Mouse (Mus musculus) kidney, embryonic 16.5 days (tissue): Measurements from ENCODE around the gene Sept12. TPM values are rescaled to one million over a fixed set of nuclear protein-coding genes. Genes with fewer than 3 reads are reported as not detected.

ENCODE experiments used
- ATAC-seq: fragments of 200-750 bp; cut with Nextera tagmentation; 2 replicates; pipeline ENCODE4 v1.8.0; 2017; ENCODE audit warnings: moderate TSS enrichment; ENCODE audit not compliant: low FRiP score, low TSS enrichment
- H3K27ac ChIP-seq: fragments of 300-500 bp; sonication (generic); 2 replicates; pipeline ENCODE4 v1.5.1; 2014; ENCODE audit warnings: low read length
- H3K27me3 ChIP-seq: fragments of 300-500 bp; sonication (generic); 2 replicates; pipeline ENCODE4 v1.6.1; 2014; ENCODE audit warnings: low read length, control low read depth, mixed read lengths; ENCODE audit not compliant: insufficient read depth
- H3K36me3 ChIP-seq: fragments of 300-500 bp; sonication (generic); 2 replicates; pipeline ENCODE4 v1.6.1; 2014; ENCODE audit warnings: low read length, control low read depth, mixed read lengths; ENCODE audit not compliant: insufficient read depth
- H3K4me1 ChIP-seq: fragments of 300-500 bp; sonication (generic); 2 replicates; pipeline ENCODE4 v1.6.1; 2014; ENCODE audit warnings: low read length, control low read depth, mixed read lengths; ENCODE audit not compliant: insufficient read depth
- H3K4me2 ChIP-seq: fragments of 300-500 bp; sonication (generic); replicated peaks from 2 replicates; pipeline ENCODE4 v1.6.1; 2014; ENCODE audit warnings: low read depth, low read length
- H3K4me3 ChIP-seq: fragments of 300-500 bp; sonication (generic); 2 replicates; pipeline ENCODE4 v1.5.1; 2014; ENCODE audit warnings: mild to moderate bottlenecking, low read length
- H3K9ac ChIP-seq: fragments of 300-500 bp; sonication (generic); replicated peaks from 2 replicates; pipeline ENCODE4 v1.6.1; 2014; ENCODE audit warnings: low read length
- H3K9me3 ChIP-seq: fragments of 300-500 bp; sonication (generic); 2 replicates; pipeline ENCODE4 v1.6.1; 2016; ENCODE audit warnings: low read length, control low read depth
- WGBS: fragments of 180-500 bp; shearing (Covaris S2); extraction: QIAGEN DNeasy Blood & Tissue Kit; methylation state at CpG from one replicate; pipeline ENCODE4 v1.1.7; 2014; 5-methylcytosine and 5-hydroxymethylcytosine counted together
- polyA plus RNA-seq: library from polyadenylated mRNA; unstranded; fragments of >200 nt; fragmentation: Nextera tagmentation; extraction: Ambion mirVana; gene quantifications from 2 replicates; pipeline ENCODE4 v1.2.1, GENCODE M21; 2015

The Sept12 gene
- polyA plus RNA-seq: 0.06 TPM in 1 of 2 replicates, not detected in the other

GRCm38 (mm10) chr16:4997553-4997952 lies at the start of gene Sept12:
Sept12 (minus strand) TSS chr16:4997852.
- Histone ChIP-seq H3K4me1 (0 out of 2 replicates have a peak, but pooled peaks cover 2% of the 10 kb centered on the region), H3K9me3 (no peaks in the 10 kb centered on the region), H3K4me3 (no peak within 1 kb of the TSS), H3K9ac (no peak within 1 kb of the TSS), H3K27me3 (no peaks in the 10 kb centered on the region), H3K4me2 (no peak within 1 kb of the TSS), H3K27ac (no peak within 1 kb of the TSS), H3K36me3 (no peaks in the 10 kb centered on the region)
- peak; percentile 46; the same call in 1 of the 2 replicates for ATAC-seq
- 4% methylated on average over 2 of the region's 3 CpGs for WGBS

GRCm38 (mm10) chr16:5045322-5045721 lies 47.7 kb upstream of the Sept12 start:
- Histone ChIP-seq H3K36me3 (peaks cover 52% of the 10 kb centered on the region), H3K4me3 (no peak overlapping the region), H3K9me3 (no peaks in the 10 kb centered on the region), H3K27me3 (no peaks in the 10 kb centered on the region), H3K9ac (no peak overlapping the region), H3K4me2 (no peak overlapping the region), H3K27ac (no peak overlapping the region), H3K4me1 (peaks cover 9% of the 10 kb centered on the region)
- WGBS: 96% methylated on average over 3 of the region's 3 CpGs
- no peak for ATAC-seq

- WGBS: 79% methylated on average over 5 of the region's 5 CpGs
- Histone ChIP-seq H3K4me2 (no peak overlapping the region), H3K9me3 (no peaks in the 10 kb centered on the region), H3K27me3 (no peaks in the 10 kb centered on the region), H3K27ac (no peak overlapping the region), H3K36me3 (peaks cover 72% of the 10 kb centered on the region), H3K4me1 (no peaks in the 10 kb centered on the region), H3K9ac (no peak overlapping the region), H3K4me3 (no peak overlapping the region)
- ATAC-seq: no peak
Observed at GRCm38 (mm10) chr16:5036649-5037234, 39.1 kb upstream of the Sept12 start.

- no peak overlapping the region for H3K4me2 ChIP-seq
- no peaks in the 10 kb centered on the region for H3K4me1 ChIP-seq
- no peaks in the 10 kb centered on the region for H3K27me3 ChIP-seq
- peaks cover 73% of the 10 kb centered on the region for H3K36me3 ChIP-seq
- no peaks in the 10 kb centered on the region for H3K9me3 ChIP-seq
- no peak overlapping the region for H3K9ac ChIP-seq
- WGBS: 97% methylated on average over 3 of the region's 3 CpGs
- ATAC-seq: no peak
- H3K27ac ChIP-seq: no peak overlapping the region
- H3K4me3 ChIP-seq: no peak overlapping the region
Observed at GRCm38 (mm10) chr16:5035591-5035990, 37.9 kb upstream of the Sept12 start.

GRCm38 (mm10) chr16:5029847-5030246 lies 32.2 kb upstream of the Sept12 start:
- no peak overlapping the region for H3K9ac ChIP-seq
- H3K9me3 ChIP-seq: no peaks in the 10 kb centered on the region
- 70% methylated on average over 2 of the region's 2 CpGs for WGBS
- no peaks in the 10 kb centered on the region for H3K4me1 ChIP-seq
- H3K4me2 ChIP-seq: no peak overlapping the region
- no peak for ATAC-seq
- no peak overlapping the region for H3K4me3 ChIP-seq
- peaks cover 89% of the 10 kb centered on the region for H3K36me3 ChIP-seq
- no peaks in the 10 kb centered on the region for H3K27me3 ChIP-seq
- H3K27ac ChIP-seq: no peak overlapping the region

- Histone ChIP-seq H3K9ac (no peak overlapping the region), H3K9me3 (no peaks in the 10 kb centered on the region), H3K4me3 (no peak overlapping the region), H3K4me1 (no peaks in the 10 kb centered on the region), H3K27ac (no peak overlapping the region), H3K4me2 (no peak overlapping the region), H3K36me3 (peaks cover 89% of the 10 kb centered on the region), H3K27me3 (no peaks in the 10 kb centered on the region)
- WGBS: 95% methylated on average over 3 of the region's 3 CpGs
- ATAC-seq: no peak
Observed at GRCm38 (mm10) chr16:5024021-5024420, 26.4 kb upstream of the Sept12 start.

- no peaks in the 10 kb centered on the region for H3K9me3 ChIP-seq
- peaks cover 45% of the 10 kb centered on the region for H3K36me3 ChIP-seq
- H3K4me3 ChIP-seq: no peak overlapping the region
- H3K27ac ChIP-seq: no peak overlapping the region
- H3K4me2 ChIP-seq: no peak overlapping the region
- no peak overlapping the region for H3K9ac ChIP-seq
- WGBS: 85% methylated on average over 4 of the region's 4 CpGs
- ATAC-seq: no peak
- peaks cover 13% of the 10 kb centered on the region for H3K4me1 ChIP-seq
- H3K27me3 ChIP-seq: no peaks in the 10 kb centered on the region
Observed at GRCm38 (mm10) chr16:5014578-5014977, 16.9 kb upstream of the Sept12 start.

- Histone ChIP-seq H3K4me2 (peak within 1 kb of the TSS; percentile 90), H3K27ac (peak within 1 kb of the TSS; percentile 78), H3K9ac (peak within 1 kb of the TSS; percentile 75), H3K36me3 (peaks cover 32% of the 10 kb centered on the region), H3K9me3 (no peaks in the 10 kb centered on the region), H3K4me3 (peak within 1 kb of the TSS; percentile 78), H3K27me3 (no peaks in the 10 kb centered on the region), H3K4me1 (peaks cover 13% of the 10 kb centered on the region)
- ATAC-seq: peak; percentile 99
- under 1% methylated on average over 62 of the region's 63 CpGs for WGBS
Observed at GRCm38 (mm10) chr16:5013054-5013838, 15.6 kb upstream of the Sept12 start, which contains the start of gene Rogdi. Rogdi (minus strand) TSS chr16:5013553.

- no peaks in the 10 kb centered on the region for H3K9me3 ChIP-seq
- H3K27me3 ChIP-seq: no peaks in the 10 kb centered on the region
- peak overlapping the region; percentile 75 for H3K9ac ChIP-seq
- H3K27ac ChIP-seq: peak overlapping the region; percentile 78
- 41% methylated on average over 13 of the region's 13 CpGs for WGBS
- H3K4me1 ChIP-seq: peaks cover 13% of the 10 kb centered on the region
- peak overlapping the region; percentile 90 for H3K4me2 ChIP-seq
- ATAC-seq: peak; percentile 33; the same call in 1 of the 2 replicates
- peak overlapping the region; percentile 78 for H3K4me3 ChIP-seq
- peaks cover 28% of the 10 kb centered on the region for H3K36me3 ChIP-seq
Observed at GRCm38 (mm10) chr16:5012036-5013005, 14.7 kb upstream of the Sept12 start.
